Mouse (Mus musculus): Measurements from ENCODE around the gene Gpr174. TPM values are rescaled to one million over a fixed set of nuclear protein-coding genes. Genes with fewer than 3 reads are reported as not detected.
"Not testable (repeated sequence)": the region's sequence is repeated elsewhere in the genome, so short reads cannot be mapped to it uniquely, and the experiment has no call there.

The Gpr174 gene
- not detected for total RNA-seq (2021)
- long read RNA-seq, experiment 1, result 0 reads
- long read RNA-seq, experiment 2, result 0 reads

- DNase-seq, result no peak
Measured at GRCm38 (mm10) chrX:107255486-107256227, at the start of gene Gpr174. Gene Gpr174, plus strand, starts transcription at chrX:107255878.

GRCm38 (mm10) chrX:107217577-107218090 lies 38.0 kb upstream of the Gpr174 start:
- no peak for DNase-seq

- DNase-seq, result no peak
Measured at GRCm38 (mm10) chrX:107224846-107225245, 30.8 kb upstream of the Gpr174 start.

DNA sequence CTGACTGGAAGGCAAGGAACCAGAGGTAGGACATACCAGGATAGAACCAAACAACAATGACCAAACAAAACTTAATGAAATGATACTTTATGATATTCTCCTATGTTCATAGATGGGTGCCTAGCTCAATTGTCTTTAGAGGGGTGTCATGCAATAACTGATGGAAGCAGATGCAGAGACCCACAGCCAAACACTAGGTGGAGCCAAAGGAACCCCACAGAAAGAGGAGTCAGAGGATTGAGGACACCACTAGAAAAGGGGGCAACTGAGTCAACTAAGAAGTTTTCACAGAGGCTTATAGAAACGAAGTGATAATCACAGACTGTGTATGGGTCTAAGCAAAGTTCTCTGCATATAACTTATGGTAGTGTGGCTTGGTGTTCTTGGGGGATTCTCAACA lies 24.5 kb upstream of the Gpr174 start:
- DNase-seq, result no peak

DNA sequence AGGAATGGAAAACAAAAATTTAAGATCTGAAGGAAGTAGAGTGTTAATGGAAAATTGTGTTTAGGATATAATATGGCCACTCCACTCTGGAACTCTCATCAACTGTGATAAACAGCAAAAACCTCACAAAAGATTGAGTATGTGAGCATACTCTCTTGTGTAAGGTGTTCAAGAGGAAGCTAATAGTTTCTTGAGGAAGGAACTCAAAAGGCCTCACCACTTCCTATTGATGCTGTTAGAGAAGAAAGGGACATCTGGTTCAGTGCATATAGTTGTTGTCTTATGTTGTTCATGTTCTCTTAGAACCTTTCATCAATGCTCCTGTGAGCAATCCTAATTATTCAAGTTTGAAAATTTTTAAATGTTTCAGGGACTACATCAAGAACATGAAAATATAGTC lies 21.0 kb upstream of the Gpr174 start:
- DNase-seq, result no peak

DNA sequence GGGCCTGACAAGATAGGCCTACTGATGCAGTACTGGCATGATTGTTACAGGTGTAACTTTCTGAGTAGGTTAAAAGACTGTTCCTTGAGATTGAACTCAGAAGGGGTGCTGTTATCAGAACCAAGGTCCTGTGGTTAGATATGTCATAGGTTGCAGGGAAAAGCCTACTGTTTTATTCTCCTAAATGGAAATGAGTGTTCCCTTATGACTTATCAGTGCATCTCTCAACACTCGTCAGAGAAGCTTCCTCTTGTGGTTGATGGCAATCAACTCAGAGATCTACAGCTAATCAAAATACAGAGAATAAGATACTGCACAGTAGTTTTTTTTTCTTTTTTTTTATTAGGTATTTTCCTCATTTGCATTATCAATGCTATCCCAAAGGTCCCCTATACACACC lies 19.2 kb upstream of the Gpr174 start:
- no peak for DNase-seq

- DNase-seq, result no peak
Measured at GRCm38 (mm10) chrX:107250390-107250789, 5.3 kb upstream of the Gpr174 start.

DNA sequence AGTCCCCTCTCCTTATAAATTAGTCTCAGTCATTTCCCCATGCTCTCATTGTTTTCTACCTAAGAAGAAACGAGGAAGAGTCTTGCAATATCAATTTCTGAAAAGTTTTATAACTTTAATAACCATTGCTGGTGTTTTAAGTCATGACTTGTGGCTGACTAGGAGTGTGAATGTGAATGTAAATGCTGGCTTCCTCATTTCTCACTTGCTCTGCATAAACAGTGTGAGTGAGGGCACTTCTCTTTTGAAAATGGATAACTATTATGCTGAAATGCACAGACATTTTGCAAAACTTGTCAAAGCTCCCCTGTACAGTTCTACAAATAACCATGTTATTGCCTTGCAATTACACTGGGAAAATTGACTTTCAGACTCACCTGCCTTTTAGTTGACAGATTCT lies 8.9 kb downstream of the Gpr174 start:
- DNase-seq, result no peak

- no peak for DNase-seq
Measured at GRCm38 (mm10) chrX:107277606-107278005, 21.9 kb downstream of the Gpr174 start.

- no peak for DNase-seq
Measured at GRCm38 (mm10) chrX:107284211-107284610, 28.5 kb downstream of the Gpr174 start.

GRCm38 (mm10) chrX:107297861-107298260 lies 42.2 kb downstream of the Gpr174 start:
- DNase-seq, result not testable (repeated sequence)

DNA sequence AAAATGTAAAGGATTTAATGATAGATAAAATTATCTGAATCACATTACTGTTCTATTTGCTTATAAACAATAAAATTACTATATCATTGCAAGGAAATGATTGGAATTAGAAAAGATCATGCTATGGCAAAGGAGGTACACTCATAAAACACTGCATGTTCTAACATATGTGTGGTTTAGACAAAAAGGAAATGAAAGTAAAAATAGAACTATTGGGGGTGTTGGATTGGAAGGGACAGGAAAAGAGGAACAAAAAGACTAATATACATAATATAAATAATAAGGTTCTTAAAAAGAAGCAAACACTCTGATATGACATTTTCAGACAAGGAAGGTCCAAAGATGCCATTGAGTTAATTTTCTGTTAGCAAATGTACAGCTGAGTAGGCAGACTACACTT lies 43.1 kb downstream of the Gpr174 start:
- DNase-seq, result no peak

- DNase-seq, result no peak
Measured at GRCm38 (mm10) chrX:107306492-107306891, 50.8 kb downstream of the Gpr174 start.

- no peak for DNase-seq
Measured at GRCm38 (mm10) chrX:107312533-107312932, 56.9 kb downstream of the Gpr174 start.

DNA sequence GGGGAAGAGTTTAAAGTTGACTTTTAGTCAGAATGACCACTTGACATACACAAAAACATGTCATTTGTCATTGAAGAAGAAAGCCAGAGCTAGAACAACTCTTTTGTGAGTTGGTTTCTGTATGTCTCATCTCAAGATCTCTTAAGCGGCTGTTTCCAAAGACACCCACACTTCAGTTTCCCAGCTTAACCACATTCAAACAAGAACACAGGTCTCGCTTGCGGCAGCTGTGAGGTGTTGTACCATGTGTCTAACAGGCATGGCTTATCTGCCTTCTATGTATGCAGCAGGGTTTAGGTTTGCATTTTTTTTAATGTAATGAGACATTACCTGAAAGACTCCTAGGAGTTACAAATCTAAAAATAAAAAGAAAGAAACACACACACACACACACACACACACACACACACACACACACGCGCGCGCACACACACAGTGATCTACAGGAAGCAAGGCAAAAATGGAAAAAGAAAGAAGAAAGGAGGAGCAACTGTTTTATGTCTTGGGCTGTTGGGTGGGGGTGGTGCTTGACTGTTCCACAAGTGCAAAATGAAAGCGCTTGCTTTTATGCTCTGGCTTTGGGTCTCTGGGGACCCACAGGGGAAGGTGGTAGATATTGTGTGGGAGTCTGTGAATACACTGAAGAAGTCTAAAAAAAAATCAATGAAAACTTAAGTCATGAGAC lies 70.2 kb downstream of the Gpr174 start:
- no peak for DNase-seq

DNA sequence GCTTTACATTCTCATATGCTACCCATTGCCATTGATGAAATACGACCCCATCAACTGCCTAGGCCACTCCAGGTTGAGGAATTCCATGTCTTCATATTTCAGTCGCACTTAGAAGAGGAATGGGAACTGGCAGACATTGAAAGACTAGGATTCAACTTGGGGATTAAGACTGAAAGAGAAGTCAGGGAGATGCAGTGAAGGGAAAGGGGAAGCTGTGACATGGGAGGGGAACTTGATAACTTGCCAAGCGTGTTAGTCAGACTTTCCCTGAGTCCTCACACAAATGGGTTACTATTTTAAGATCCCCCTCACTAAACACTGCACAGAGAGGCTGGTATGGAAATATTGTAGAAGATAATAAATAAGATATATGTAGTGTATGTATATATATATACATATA lies 74.2 kb downstream of the Gpr174 start:
- peak; percentile 6 for DNase-seq

DNA sequence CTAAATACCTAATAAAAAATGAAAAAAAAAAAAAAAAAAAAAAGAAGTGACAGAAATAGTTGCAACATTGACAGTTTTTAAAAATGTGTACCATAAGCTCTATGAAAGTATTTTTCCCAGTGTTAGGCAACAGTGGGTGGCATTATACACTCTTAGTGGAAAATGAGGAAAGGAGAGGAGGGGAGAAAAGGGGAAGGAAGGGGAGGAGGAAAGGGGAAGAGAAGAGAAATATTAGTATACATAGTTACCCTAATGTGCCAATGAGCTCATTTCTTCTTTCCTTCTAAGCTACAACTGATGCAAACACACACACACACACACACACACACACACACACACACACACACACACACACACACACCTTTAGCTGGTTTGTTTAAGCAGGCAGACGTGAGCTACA lies 80.9 kb downstream of the Gpr174 start:
- no peak for DNase-seq

GRCm38 (mm10) chrX:107341980-107342379 lies 86.3 kb downstream of the Gpr174 start:
- no peak for DNase-seq

Other genes starting within 250 kb of the Gpr174 start
- not detected for gene P2ry10, start 167.4 kb upstream of the Gpr174 start, total RNA-seq (2021)
- under 1 TPM; 0.28 to 0.94 TPM for gene P2ry10b, start 107.0 kb upstream of the Gpr174 start, total RNA-seq (2021)
- gene Itm2a, start 147.5 kb downstream of the Gpr174 start, total RNA-seq (2021), result 100 to 1,000 TPM; 226 to 456 TPM